12 mouse cellular contexts compared by ENCODE assay signal in the genomic region with DNA sequence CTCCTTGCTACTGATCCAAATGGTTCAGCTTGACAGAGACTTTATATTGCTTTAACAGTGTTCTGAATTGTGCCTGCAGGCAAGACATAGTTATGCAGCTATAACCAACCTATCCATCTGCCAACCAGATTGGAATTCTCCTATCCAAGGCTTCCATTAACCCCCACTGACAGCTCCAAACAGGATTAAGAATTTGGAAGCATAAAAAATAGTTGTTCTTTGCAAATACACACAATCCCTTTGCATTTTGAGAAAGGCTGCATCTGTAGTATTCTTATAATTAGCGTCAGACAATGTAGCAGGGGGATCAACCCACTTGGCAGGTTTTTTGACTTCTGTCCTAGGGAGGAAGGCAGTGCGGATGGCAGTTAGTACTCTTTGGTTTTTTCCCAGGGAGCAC.
A peak's percentile ranks its signal among the peaks of the same experiment; 100 is the strongest.
DNase-seq lines count a peak whose midpoint lies in the region; ATAC-seq and TF ChIP-seq lines count a peak whose summit lies in the region.
"Had no signal": no experiment of that assay in that cellular context is flagged by ENCODE, and none has a peak within 500 bp of the region (broad histone marks: within the 10 kb centered on the region; RNA-seq: fewer than 3 reads in every experiment).

No protein-coding gene starts in this region.

- no peak for ATAC-seq in midbrain, embryonic 13.5 days
- no peak for ATAC-seq in midbrain, postnatal 0 days (ENCODE audit: low FRiP score)
- no peak for ATAC-seq in hindbrain, postnatal 0 days
- 0 out of 2 replicates have a peak, but pooled peaks have one; percentile 51 for ATAC-seq in neural tube, embryonic 14.5 days (ENCODE audit: low read depth)
- ATAC-seq: intestine, embryonic 16.5 days had no signal

- no peak overlapping the region for H3K4me3 ChIP-seq in midbrain, embryonic 13.5 days (replicated peaks)
- no peak overlapping the region for H3K4me3 ChIP-seq in midbrain, postnatal 0 days (ENCODE audit: low read depth, low read length)
- no peak overlapping the region for H3K4me3 ChIP-seq in hindbrain, postnatal 0 days (ENCODE audit: low read length)
- no peak overlapping the region for H3K4me3 ChIP-seq in neural tube, embryonic 14.5 days (ENCODE audit: low read depth, low read length)

- peak overlapping the region; percentile 56 for H3K27ac ChIP-seq in midbrain, embryonic 13.5 days
- H3K27ac ChIP-seq in midbrain, postnatal 0 days (ENCODE audit: low read depth, low read length) = no peak overlapping the region
- peak overlapping the region; percentile 48; the same call in 1 of the 2 replicates for H3K27ac ChIP-seq in hindbrain, postnatal 0 days
- peak overlapping the region; percentile 40; the same call in 1 of the 2 replicates for H3K27ac ChIP-seq in neural tube, embryonic 14.5 days (ENCODE audit: low read depth, low read length)

- 0 out of 2 replicates have a peak overlapping the region, but pooled peaks have one; percentile 25 for H3K9ac ChIP-seq in midbrain, embryonic 13.5 days (replicated peaks)
- no peak overlapping the region for H3K9ac ChIP-seq in midbrain, postnatal 0 days (replicated peaks; ENCODE audit: low read length, poor library complexity, severe bottlenecking)
- H3K9ac ChIP-seq in hindbrain, postnatal 0 days (replicated peaks; ENCODE audit: low read length) = no peak overlapping the region
- H3K9ac ChIP-seq in neural tube, embryonic 14.5 days (replicated peaks; ENCODE audit: low read depth, low read length) = no peak overlapping the region

- peak; percentile 58 for DNase-seq in heart, adult 11 months
- no peak for DNase-seq in heart, adult 9 months (ENCODE audit: low spot score in 2 of 2)
- DNase-seq in midbrain, postnatal 0 days (ENCODE audit: low spot score) = no peak
- DNase-seq in hindbrain, postnatal 0 days (ENCODE audit: low spot score) = no peak
- DNase-seq in B cell, adult 2 months = no peak
- DNase-seq in spleen, postnatal 36 days (ENCODE audit: low spot score in 2 of 2) = no peak
- DNase-seq: kidney, postnatal 10 days; lung, adult 2 months; spleen, adult 18-20 months had no signal

- peaks cover 4% of the 10 kb centered on the region; the same call in 1 of the 2 replicates for H3K27me3 ChIP-seq in midbrain, embryonic 13.5 days
- no peaks in the 10 kb centered on the region for H3K27me3 ChIP-seq in midbrain, postnatal 0 days (ENCODE audit: insufficient read depth, low read length)
- H3K27me3 ChIP-seq in hindbrain, postnatal 0 days (ENCODE audit: insufficient read depth, low read length) = no peaks in the 10 kb centered on the region
- H3K27me3 ChIP-seq in neural tube, embryonic 14.5 days (ENCODE audit: control insufficient read depth, insufficient read depth, low read length) = no peaks in the 10 kb centered on the region

- H3K4me2 ChIP-seq in midbrain, embryonic 13.5 days (replicated peaks) = no peak overlapping the region
- no peak overlapping the region for H3K4me2 ChIP-seq in midbrain, postnatal 0 days (ENCODE audit: low read depth, low read length, poor library complexity, severe bottlenecking)
- H3K4me2 ChIP-seq in hindbrain, postnatal 0 days (ENCODE audit: low read depth, low read length) = no peak overlapping the region
- H3K4me2 ChIP-seq in neural tube, embryonic 14.5 days (ENCODE audit: low read depth, low read length) = no peak overlapping the region

- TF ChIP-seq CTCF in midbrain, postnatal 0 days (IDR thresholded peaks at IDR 0.05) = no peak
- TF ChIP-seq CTCF in hindbrain, postnatal 0 days (IDR thresholded peaks at IDR 0.05; ENCODE audit: low read depth) = no peak

- H3K36me3 ChIP-seq in midbrain, embryonic 13.5 days = no peaks in the 10 kb centered on the region
- no peaks in the 10 kb centered on the region for H3K36me3 ChIP-seq in midbrain, postnatal 0 days (ENCODE audit: insufficient read depth, low read length)
- no peaks in the 10 kb centered on the region for H3K36me3 ChIP-seq in hindbrain, postnatal 0 days (ENCODE audit: insufficient read depth, low read length)
- H3K36me3 ChIP-seq in neural tube, embryonic 14.5 days (ENCODE audit: control insufficient read depth, insufficient read depth, low read length) = no peaks in the 10 kb centered on the region

- WGBS in midbrain, embryonic 13.5 days = 57% methylated on average over 2 of the region's 2 CpGs
- 55% methylated on average over 2 of the region's 2 CpGs for WGBS in midbrain, postnatal 0 days
- 37% methylated on average over 2 of the region's 2 CpGs for WGBS in hindbrain, postnatal 0 days
- 49% methylated on average over 2 of the region's 2 CpGs for WGBS in neural tube, embryonic 14.5 days

- H3K9me3 ChIP-seq in midbrain, embryonic 13.5 days = no peaks in the 10 kb centered on the region
- no peaks in the 10 kb centered on the region for H3K9me3 ChIP-seq in midbrain, postnatal 0 days (ENCODE audit: low read length)
- no peaks in the 10 kb centered on the region for H3K9me3 ChIP-seq in hindbrain, postnatal 0 days (ENCODE audit: low read length)
- no peaks in the 10 kb centered on the region for H3K9me3 ChIP-seq in neural tube, embryonic 14.5 days (ENCODE audit: control insufficient read depth, low read length)

- peaks cover 26% of the 10 kb centered on the region for H3K4me1 ChIP-seq in midbrain, embryonic 13.5 days (replicated peaks)
- 0 out of 2 replicates have a peak, but pooled peaks cover 7% of the 10 kb centered on the region for H3K4me1 ChIP-seq in midbrain, postnatal 0 days (ENCODE audit: insufficient read depth, low read length)
- peaks cover 14% of the 10 kb centered on the region for H3K4me1 ChIP-seq in hindbrain, postnatal 0 days (ENCODE audit: insufficient read depth, low read length)
- peaks cover 21% of the 10 kb centered on the region; the same call in 1 of the 2 replicates for H3K4me1 ChIP-seq in neural tube, embryonic 14.5 days (ENCODE audit: control insufficient read depth, insufficient read depth, low read length)
